Mouse (Mus musculus): ENCODE results near the gene Tecr. TPM values are rescaled to one million over a fixed set of nuclear protein-coding genes. Genes with fewer than 3 reads are reported as not detected.

Gene Tecr
- polyA plus RNA-seq, 1 experiment from 2014 or later, result 629 TPM

GRCm38 (mm10) chr8:83623549-83623948, 15.8 kb upstream of the Tecr start:
- Histone ChIP-seq H3K4me2 (replicated peaks; ENCODE audit: low read depth, low read length) (no peak overlapping the region), H3K36me3 (ENCODE audit: control insufficient read depth, insufficient read depth, low read length) (no peaks in the 10 kb centered on the region), H3K9ac (replicated peaks; ENCODE audit: low read depth, low read length) (no peak overlapping the region), H3K27ac (ENCODE audit: low read length) (no peak overlapping the region), H3K4me3 (ENCODE audit: low read depth, low read length) (no peak overlapping the region), H3K4me1 (ENCODE audit: control insufficient read depth, insufficient read depth, low read length) (no peaks in the 10 kb centered on the region), H3K9me3 (ENCODE audit: control insufficient read depth, low read depth, low read length) (no peaks in the 10 kb centered on the region), H3K27me3 (ENCODE audit: control insufficient read depth, insufficient read depth, low read length) (no peaks in the 10 kb centered on the region)
- no peak for ATAC-seq (ENCODE audit: insufficient number of reproducible peaks, insufficient read depth, low FRiP score, low read depth)
- WGBS, result 86% methylated on average over 7 of the region's 7 CpGs

DNA sequence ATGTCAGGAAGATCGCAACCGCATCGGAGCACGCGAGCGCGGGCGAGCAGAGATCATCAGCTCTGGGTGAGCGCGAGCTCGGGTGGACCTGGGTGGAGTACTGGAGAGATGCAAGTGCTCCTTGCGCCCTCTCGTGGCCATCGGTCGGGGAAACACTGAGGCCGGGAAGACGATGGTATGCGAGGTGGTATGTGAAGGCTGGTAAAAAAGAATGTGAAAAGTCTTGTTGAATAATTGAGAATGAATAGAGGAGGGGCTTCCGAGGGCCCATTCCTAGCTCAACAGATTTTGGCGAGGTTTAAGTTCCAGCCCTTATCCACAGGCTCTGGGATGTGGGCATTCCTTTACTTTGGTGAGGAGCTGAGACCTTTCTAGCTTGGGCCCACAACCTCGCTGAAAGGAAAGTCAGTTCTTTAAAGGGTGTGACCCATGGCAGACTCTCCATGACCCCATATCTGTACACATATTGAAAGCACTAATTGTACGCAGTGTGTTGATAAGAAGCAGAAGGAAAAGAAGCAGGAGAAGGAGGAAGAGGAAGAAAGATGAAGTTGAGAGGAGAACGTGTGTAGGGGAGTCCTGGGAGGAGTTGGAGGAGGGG, 14.7 kb upstream of the Tecr start:
- peak; percentile 88; the same call in 1 of the 2 replicates for ATAC-seq (ENCODE audit: insufficient number of reproducible peaks, insufficient read depth, low FRiP score, low read depth)
- 6% methylated on average over 23 of the region's 23 CpGs for WGBS
- H3K27me3 ChIP-seq (ENCODE audit: control insufficient read depth, insufficient read depth, low read length), result no peaks in the 10 kb centered on the region

DNA sequence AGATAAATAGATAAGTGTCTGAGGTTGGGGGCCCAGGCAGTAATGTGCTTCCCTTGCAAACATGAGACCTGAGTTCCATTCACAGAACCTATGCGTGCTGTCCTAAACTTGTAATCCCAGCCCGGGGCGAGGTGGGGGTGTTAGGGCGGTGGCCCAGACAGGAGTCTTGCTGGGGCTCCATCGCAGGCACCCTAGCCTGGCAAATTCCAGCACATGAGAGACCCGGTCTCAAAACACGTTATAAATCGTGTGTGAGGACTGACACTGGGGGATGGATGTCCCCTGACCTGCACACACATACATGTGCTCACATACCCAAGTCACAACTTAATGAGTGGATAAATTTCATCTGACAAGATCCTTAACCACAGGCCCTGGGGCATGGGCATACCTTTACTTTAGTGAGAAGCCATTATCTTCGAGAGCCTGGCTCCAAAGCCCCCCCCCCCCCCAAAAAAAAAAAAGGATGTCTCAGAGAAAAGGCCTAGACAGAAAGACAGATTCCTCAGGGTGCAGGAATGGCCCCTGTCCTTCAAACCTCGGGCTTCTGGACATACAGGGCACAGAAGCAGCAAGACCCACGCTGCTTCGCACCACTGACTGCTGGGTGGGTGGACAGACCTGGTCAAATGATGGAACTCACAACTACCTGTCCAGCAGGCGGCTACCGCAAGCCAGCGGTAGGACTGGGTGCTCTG, 14.1 kb upstream of the Tecr start:
- Histone ChIP-seq H3K9ac (replicated peaks; ENCODE audit: low read depth, low read length) (no peak overlapping the region; the same call in 1 of the 2 replicates), H3K4me2 (replicated peaks; ENCODE audit: low read depth, low read length) (peak overlapping the region; percentile 63), H3K4me3 (ENCODE audit: low read depth, low read length) (peak overlapping the region; percentile 24), H3K27me3 (ENCODE audit: control insufficient read depth, insufficient read depth, low read length) (no peaks in the 10 kb centered on the region), H3K9me3 (ENCODE audit: control insufficient read depth, low read depth, low read length) (no peaks in the 10 kb centered on the region), H3K4me1 (ENCODE audit: control insufficient read depth, insufficient read depth, low read length) (no peaks in the 10 kb centered on the region), H3K27ac (ENCODE audit: low read length) (no peak overlapping the region), H3K36me3 (ENCODE audit: control insufficient read depth, insufficient read depth, low read length) (no peaks in the 10 kb centered on the region)
- WGBS, result 52% methylated on average over 15 of the region's 15 CpGs
- ATAC-seq (ENCODE audit: insufficient number of reproducible peaks, insufficient read depth, low FRiP score, low read depth), result no peak

More for the DNA sequence above, 14.7 kb upstream of the Tecr start:
- peak overlapping the region; percentile 24 for H3K4me3 ChIP-seq (ENCODE audit: low read depth, low read length)
- no peaks in the 10 kb centered on the region for H3K4me1 ChIP-seq (ENCODE audit: control insufficient read depth, insufficient read depth, low read length)
- H3K9me3 ChIP-seq (ENCODE audit: control insufficient read depth, low read depth, low read length), result no peaks in the 10 kb centered on the region
- no peak overlapping the region for H3K27ac ChIP-seq (ENCODE audit: low read length)
- no peak overlapping the region; the same call in 1 of the 2 replicates for H3K9ac ChIP-seq (replicated peaks; ENCODE audit: low read depth, low read length)
- H3K36me3 ChIP-seq (ENCODE audit: control insufficient read depth, insufficient read depth, low read length), result no peaks in the 10 kb centered on the region
- H3K4me2 ChIP-seq (replicated peaks; ENCODE audit: low read depth, low read length), result peak overlapping the region; percentile 63

DNA sequence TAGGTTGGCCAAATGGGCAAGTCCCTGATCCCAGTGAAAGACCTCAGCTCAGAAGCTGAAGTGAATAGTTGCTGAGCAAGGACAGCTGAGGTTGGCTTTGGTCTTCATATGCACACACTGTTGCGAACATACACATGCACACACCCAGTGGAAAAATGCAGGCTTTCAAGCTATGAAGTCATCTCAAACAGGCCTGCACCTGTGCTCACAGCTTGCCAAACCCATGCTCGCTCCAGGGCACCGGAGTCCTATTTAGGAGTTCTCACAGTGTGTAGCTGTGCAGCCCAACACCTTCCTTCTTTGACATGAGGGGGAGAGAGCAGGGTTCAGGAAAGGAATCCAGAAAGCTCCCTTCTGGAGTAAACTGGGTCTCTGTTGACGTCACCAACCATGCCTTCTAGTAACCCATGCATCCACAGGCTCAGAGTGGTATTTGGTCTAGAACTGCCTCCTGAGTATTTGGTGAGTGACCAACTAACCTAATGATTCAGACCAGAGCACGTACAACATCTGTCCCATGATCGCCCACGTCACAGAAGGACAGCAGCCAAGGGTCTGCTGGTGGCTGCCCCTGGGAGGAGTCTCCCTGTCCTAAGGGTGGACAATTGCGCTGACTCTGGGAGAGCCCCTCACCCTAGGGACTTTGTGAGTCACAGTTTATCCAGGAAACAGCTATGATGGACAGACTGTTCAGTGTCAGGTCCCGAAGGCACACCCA, 12.0 kb upstream of the Tecr start:
- Histone ChIP-seq H3K9me3 (ENCODE audit: control insufficient read depth, low read depth, low read length) (no peaks in the 10 kb centered on the region), H3K4me3 (ENCODE audit: low read depth, low read length) (no peak overlapping the region), H3K27me3 (ENCODE audit: control insufficient read depth, insufficient read depth, low read length) (no peaks in the 10 kb centered on the region), H3K4me1 (ENCODE audit: control insufficient read depth, insufficient read depth, low read length) (no peaks in the 10 kb centered on the region), H3K27ac (ENCODE audit: low read length) (peak overlapping the region; percentile 44; the same call in 1 of the 2 replicates), H3K36me3 (ENCODE audit: control insufficient read depth, insufficient read depth, low read length) (no peaks in the 10 kb centered on the region), H3K4me2 (replicated peaks; ENCODE audit: low read depth, low read length) (no peak overlapping the region), H3K9ac (replicated peaks; ENCODE audit: low read depth, low read length) (no peak overlapping the region)
- WGBS, result 80% methylated on average over 9 of the region's 9 CpGs
- peak; percentile 44 for ATAC-seq (ENCODE audit: insufficient number of reproducible peaks, insufficient read depth, low FRiP score, low read depth)

DNA sequence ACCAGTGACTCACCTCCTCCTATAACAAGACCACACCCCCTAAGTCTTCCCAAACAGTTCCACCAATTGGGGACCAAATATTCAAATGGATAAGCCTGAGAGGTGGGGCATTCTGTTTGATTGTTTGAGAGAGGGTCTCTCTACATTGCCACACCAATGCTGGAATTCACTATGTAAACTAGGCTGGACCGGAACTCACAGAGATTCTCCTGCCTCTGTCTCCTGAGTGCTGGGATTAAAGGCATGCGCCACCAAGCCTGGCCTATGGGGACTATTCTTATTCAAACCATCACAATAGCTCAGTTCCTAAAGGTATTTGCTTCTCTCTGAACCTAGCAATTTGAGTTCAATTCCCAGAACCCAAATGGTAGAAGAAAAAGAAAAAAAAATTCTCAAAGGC, 10.8 kb upstream of the Tecr start:
- 90% methylated on average over 2 of the region's 2 CpGs for WGBS
- H3K4me3 ChIP-seq (ENCODE audit: low read depth, low read length), result no peak overlapping the region
- H3K4me1 ChIP-seq (ENCODE audit: control insufficient read depth, insufficient read depth, low read length), result no peaks in the 10 kb centered on the region
- H3K27ac ChIP-seq (ENCODE audit: low read length), result no peak overlapping the region
- H3K9ac ChIP-seq (replicated peaks; ENCODE audit: low read depth, low read length), result no peak overlapping the region
- no peaks in the 10 kb centered on the region for H3K9me3 ChIP-seq (ENCODE audit: control insufficient read depth, low read depth, low read length)
- no peaks in the 10 kb centered on the region for H3K36me3 ChIP-seq (ENCODE audit: control insufficient read depth, insufficient read depth, low read length)
- ATAC-seq (ENCODE audit: insufficient number of reproducible peaks, insufficient read depth, low FRiP score, low read depth), result no peak
- no peaks in the 10 kb centered on the region for H3K27me3 ChIP-seq (ENCODE audit: control insufficient read depth, insufficient read depth, low read length)
- no peak overlapping the region for H3K4me2 ChIP-seq (replicated peaks; ENCODE audit: low read depth, low read length)

DNA sequence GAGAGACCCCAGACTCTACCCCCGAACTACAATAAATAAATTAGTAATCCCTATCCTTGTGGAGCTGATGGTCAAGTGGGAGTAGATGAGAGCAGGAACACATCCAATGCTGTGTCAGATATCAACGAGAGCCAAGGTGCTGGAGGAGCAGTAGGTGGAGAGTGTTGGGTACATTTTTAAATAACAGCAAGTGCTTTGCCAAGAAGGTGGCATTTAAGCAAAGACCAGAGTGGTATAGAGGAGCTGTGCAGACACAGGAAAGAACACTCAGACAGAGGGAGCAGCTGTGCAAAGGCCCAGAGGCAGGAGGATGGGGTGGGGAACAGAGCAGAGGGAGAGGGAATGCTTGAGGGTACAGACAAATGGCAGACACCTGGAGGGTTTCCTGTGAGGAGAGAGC, 9.3 kb upstream of the Tecr start:
- no peak for ATAC-seq (ENCODE audit: insufficient number of reproducible peaks, insufficient read depth, low FRiP score, low read depth)

DNA sequence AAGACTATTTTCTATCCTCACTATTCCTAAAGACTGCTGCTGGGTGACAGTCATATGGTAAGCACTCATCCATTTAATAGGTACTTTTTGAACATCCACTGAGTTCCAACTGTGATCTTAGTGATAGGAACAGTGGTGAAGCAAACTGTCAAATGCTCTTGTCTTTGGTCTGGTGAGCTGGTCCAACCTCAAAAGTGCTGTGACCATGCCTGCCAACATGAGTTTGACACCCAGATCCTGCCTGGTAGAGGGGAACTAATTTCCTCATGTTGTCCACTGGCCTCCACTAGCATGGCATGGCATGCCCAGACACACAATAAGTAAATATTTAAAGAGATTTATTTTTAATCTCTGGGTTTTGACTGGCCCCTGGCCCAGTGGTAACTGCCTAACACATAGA, 8.9 kb upstream of the Tecr start:
- Histone ChIP-seq H3K4me1 (ENCODE audit: control insufficient read depth, insufficient read depth, low read length) (no peaks in the 10 kb centered on the region), H3K36me3 (ENCODE audit: control insufficient read depth, insufficient read depth, low read length) (peaks cover 17% of the 10 kb centered on the region), H3K9ac (replicated peaks; ENCODE audit: low read depth, low read length) (no peak overlapping the region), H3K27ac (ENCODE audit: low read length) (no peak overlapping the region), H3K9me3 (ENCODE audit: control insufficient read depth, low read depth, low read length) (no peaks in the 10 kb centered on the region), H3K27me3 (ENCODE audit: control insufficient read depth, insufficient read depth, low read length) (no peaks in the 10 kb centered on the region), H3K4me3 (ENCODE audit: low read depth, low read length) (no peak overlapping the region), H3K4me2 (replicated peaks; ENCODE audit: low read depth, low read length) (no peak overlapping the region)
- ATAC-seq (ENCODE audit: insufficient number of reproducible peaks, insufficient read depth, low FRiP score, low read depth), result no peak

More for the DNA sequence above, 9.3 kb upstream of the Tecr start:
- no peaks in the 10 kb centered on the region for H3K4me1 ChIP-seq (ENCODE audit: control insufficient read depth, insufficient read depth, low read length)
- peaks cover 12% of the 10 kb centered on the region for H3K36me3 ChIP-seq (ENCODE audit: control insufficient read depth, insufficient read depth, low read length)
- no peaks in the 10 kb centered on the region for H3K27me3 ChIP-seq (ENCODE audit: control insufficient read depth, insufficient read depth, low read length)
- H3K9ac ChIP-seq (replicated peaks; ENCODE audit: low read depth, low read length), result no peak overlapping the region
- 78% methylated on average over 2 of the region's 2 CpGs for WGBS
- no peak overlapping the region for H3K4me3 ChIP-seq (ENCODE audit: low read depth, low read length)
- H3K27ac ChIP-seq (ENCODE audit: low read length), result no peak overlapping the region
- no peak overlapping the region for H3K4me2 ChIP-seq (replicated peaks; ENCODE audit: low read depth, low read length)
- H3K9me3 ChIP-seq (ENCODE audit: control insufficient read depth, low read depth, low read length), result no peaks in the 10 kb centered on the region

- H3K4me1 ChIP-seq (ENCODE audit: control insufficient read depth, insufficient read depth, low read length), result peaks cover 11% of the 10 kb centered on the region
- WGBS, result 94% methylated on average over 4 of the region's 4 CpGs
- ATAC-seq (ENCODE audit: insufficient number of reproducible peaks, insufficient read depth, low FRiP score, low read depth), result no peak
Measured at GRCm38 (mm10) chr8:83613695-83614094, 5.9 kb upstream of the Tecr start.

More at GRCm38 (mm10) chr8:83613695-83614094, 5.9 kb upstream of the Tecr start:
- Histone ChIP-seq H3K9me3 (ENCODE audit: control insufficient read depth, low read depth, low read length) (no peaks in the 10 kb centered on the region), H3K4me3 (ENCODE audit: low read depth, low read length) (no peak overlapping the region), H3K36me3 (ENCODE audit: control insufficient read depth, insufficient read depth, low read length) (peaks cover 37% of the 10 kb centered on the region), H3K27me3 (ENCODE audit: control insufficient read depth, insufficient read depth, low read length) (no peaks in the 10 kb centered on the region), H3K4me2 (replicated peaks; ENCODE audit: low read depth, low read length) (no peak overlapping the region), H3K9ac (replicated peaks; ENCODE audit: low read depth, low read length) (no peak overlapping the region), H3K27ac (ENCODE audit: low read length) (no peak overlapping the region)

Measured in stomach, embryonic 14.5 days (tissue).